In the genomic region with DNA sequence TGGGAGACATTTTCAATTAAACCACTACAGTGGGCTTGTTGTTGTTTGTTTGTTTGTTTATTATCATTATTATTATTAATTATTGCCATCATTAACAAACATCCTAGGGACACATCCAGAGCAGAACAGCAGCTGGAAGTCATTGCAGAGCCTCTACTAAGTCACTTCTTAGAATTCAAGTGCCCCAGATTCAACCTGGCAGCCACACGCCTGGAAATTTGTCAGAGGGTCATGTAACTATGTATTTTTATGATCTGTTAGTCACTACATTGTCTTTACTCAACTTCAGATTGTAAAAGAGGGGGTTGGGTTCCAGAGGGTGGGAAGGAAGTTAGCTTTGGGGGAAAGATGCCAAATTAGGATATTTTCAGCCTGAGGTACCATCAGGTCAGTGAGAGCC, we compare ENCODE assay signal across 24 mouse cellular contexts.
"Had no signal": no experiment of that assay in that cellular context is flagged by ENCODE, and none has a peak within 500 bp of the region (broad histone marks: within the 10 kb centered on the region; RNA-seq: fewer than 3 reads in every experiment).

No protein-coding gene starts in this region.

- ATAC-seq: liver, embryonic 12.5 days; midbrain, embryonic 13.5 days; midbrain, embryonic 16.5 days had no signal

- H3K4me3 ChIP-seq: layer of hippocampus, adult 2 months; limb, embryonic 10.5 days; limb, embryonic 13.5 days; liver, embryonic 12.5 days; liver, embryonic 15.5 days; lung, embryonic 15.5 days; megakaryocyte, embryonic 14.5 days; midbrain, embryonic 10.5 days; midbrain, embryonic 13.5 days; myocyte; neural tube, embryonic 13.5 days had no signal

- H3K9ac ChIP-seq: limb, embryonic 13.5 days; liver, embryonic 12.5 days; liver, embryonic 15.5 days; lung, embryonic 15.5 days; midbrain, embryonic 13.5 days; neural tube, embryonic 13.5 days had no signal

- H3K4me1 ChIP-seq: liver, embryonic 12.5 days; liver, embryonic 15.5 days; megakaryocyte, embryonic 14.5 days; midbrain, embryonic 10.5 days; midbrain, embryonic 13.5 days had no signal

- H3K27me3 ChIP-seq: limb, embryonic 13.5 days; liver, embryonic 12.5 days; liver, embryonic 15.5 days; lung, embryonic 15.5 days; megakaryocyte, embryonic 14.5 days; midbrain, embryonic 13.5 days; neural tube, embryonic 13.5 days had no signal

- H3K27ac ChIP-seq: kidney, postnatal 0 days; layer of hippocampus, adult 2 months; limb, embryonic 10.5 days; limb, embryonic 13.5 days; liver, embryonic 12.5 days; liver, embryonic 15.5 days; lung, embryonic 15.5 days; macrophage; midbrain, embryonic 10.5 days; midbrain, embryonic 13.5 days had no signal

- H3K4me2 ChIP-seq: limb, embryonic 13.5 days; liver, embryonic 12.5 days; liver, embryonic 15.5 days; lung, embryonic 15.5 days; midbrain, embryonic 13.5 days; neural tube, embryonic 13.5 days had no signal

- DNase-seq: kidney, adult 18-20 months; kidney, adult 9 months; kidney, postnatal 25 days; layer of hippocampus, adult 9-11 months; liver; lung, adult 18-20 months; retina, postnatal 1 day; right cerebral cortex, postnatal 25 days; thymus, adult 18-20 months; thymus, postnatal 36 days had no signal

- H3K9me3 ChIP-seq: limb, embryonic 10.5 days; limb, embryonic 13.5 days; liver, embryonic 12.5 days; liver, embryonic 15.5 days; lung, embryonic 15.5 days; megakaryocyte, embryonic 14.5 days; midbrain, embryonic 10.5 days; midbrain, embryonic 13.5 days; neural tube, embryonic 13.5 days had no signal

- H3K36me3 ChIP-seq: limb, embryonic 10.5 days; limb, embryonic 13.5 days; liver, embryonic 12.5 days; liver, embryonic 15.5 days; lung, embryonic 15.5 days; midbrain, embryonic 10.5 days; midbrain, embryonic 13.5 days; neural tube, embryonic 13.5 days had no signal
